Mouse (Mus musculus) erythroblast, embryonic 14.5 days (primary cell): ENCODE results near the gene Fgfr2. TPM values are rescaled to one million over a fixed set of nuclear protein-coding genes. Genes with fewer than 3 reads are reported as not detected.

Experiments used
- H3K27me3 ChIP-seq: 2 replicates; pipeline ENCODE4 v1.6.1; 2012; ENCODE audit warnings: inconsistent platforms; ENCODE audit not compliant: control insufficient read depth
- H3K36me3 ChIP-seq: 2 replicates; pipeline ENCODE4 v1.6.1; 2012; ENCODE audit warnings: mild to moderate bottlenecking, inconsistent platforms; ENCODE audit not compliant: control insufficient read depth
- H3K4me1 ChIP-seq: 2 replicates; pipeline ENCODE4 v1.6.1; 2012; ENCODE audit warnings: inconsistent platforms; ENCODE audit not compliant: control insufficient read depth
- H3K4me3 ChIP-seq: replicated peaks from 2 replicates; pipeline ENCODE3; 2012; ENCODE audit warnings: moderate library complexity, mild to moderate bottlenecking, inconsistent platforms
- H3K9me3 ChIP-seq: 2 replicates; pipeline ENCODE4 v1.6.1; 2012; ENCODE audit warnings: low read length, inconsistent platforms, mixed read lengths; ENCODE audit not compliant: control insufficient read depth
- GATA1 ChIP-seq: IDR thresholded peaks from 2 replicates; pipeline ENCODE4 v1.6.1; 2012; ENCODE audit warnings: low read length, inconsistent platforms, mixed read lengths
- TAL1 ChIP-seq: IDR thresholded peaks from 3 replicates; pipeline ENCODE4 v1.6.1; 2012; ENCODE audit warnings: low read length, inconsistent platforms, mixed read lengths
- polyA plus RNA-seq: library from polyadenylated mRNA; stranded (reverse); fragments of >175 nt; gene quantifications from 2 replicates; pipeline ENCODE4 v1.2.3, GENCODE M21; 2012

Gene Fgfr2
- polyA plus RNA-seq, 1 experiment = not detected

DNA sequence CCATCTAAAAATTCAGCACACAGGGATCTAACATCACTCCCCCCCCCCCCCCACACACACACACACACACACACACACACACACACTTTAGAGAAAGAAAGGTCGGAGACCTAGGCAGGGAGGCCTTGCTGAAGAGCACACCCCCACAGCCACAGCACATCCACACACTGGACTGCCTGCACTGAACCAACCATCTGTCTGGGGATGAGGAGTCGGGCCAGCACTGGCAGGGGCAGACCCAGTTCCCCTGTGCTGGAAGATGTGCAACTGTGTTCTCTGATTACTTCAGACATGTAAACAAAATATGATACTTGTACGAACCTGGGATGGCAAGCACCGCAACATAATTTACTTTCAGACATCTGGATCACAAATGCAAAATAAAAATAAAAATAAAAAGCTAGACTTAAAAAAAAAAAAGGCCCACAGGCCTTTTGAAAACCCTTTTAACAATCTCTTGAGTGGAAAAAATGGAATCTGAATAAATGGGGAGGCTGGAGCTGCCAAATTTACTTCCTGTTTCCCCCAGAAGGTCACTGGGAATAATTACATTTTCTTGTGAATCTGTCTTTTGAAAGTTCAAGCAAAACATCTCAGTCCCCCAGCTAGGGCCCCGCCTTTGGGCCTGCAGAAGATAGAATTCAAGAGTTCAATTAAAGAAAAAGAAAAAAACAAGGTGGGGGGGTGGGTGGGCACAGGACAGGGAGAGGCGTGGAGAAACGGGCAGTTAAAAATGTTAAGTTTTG lies 314.9 kb downstream of the Fgfr2 start:
- Histone ChIP-seq H3K4me3 (no peak overlapping the region), H3K9me3 (no peaks in the 10 kb centered on the region), H3K36me3 (peaks cover 20% of the 10 kb centered on the region), H3K27me3 (peaks cover 13% of the 10 kb centered on the region), H3K4me1 (peaks cover 96% of the 10 kb centered on the region)
- TF ChIP-seq GATA1 (no peak), TAL1 (no peak)

- H3K36me3 ChIP-seq = peaks cover 29% of the 10 kb centered on the region
Measured at GRCm38 (mm10) chr7:132806926-132807857, 316.0 kb downstream of the Fgfr2 start.

DNA sequence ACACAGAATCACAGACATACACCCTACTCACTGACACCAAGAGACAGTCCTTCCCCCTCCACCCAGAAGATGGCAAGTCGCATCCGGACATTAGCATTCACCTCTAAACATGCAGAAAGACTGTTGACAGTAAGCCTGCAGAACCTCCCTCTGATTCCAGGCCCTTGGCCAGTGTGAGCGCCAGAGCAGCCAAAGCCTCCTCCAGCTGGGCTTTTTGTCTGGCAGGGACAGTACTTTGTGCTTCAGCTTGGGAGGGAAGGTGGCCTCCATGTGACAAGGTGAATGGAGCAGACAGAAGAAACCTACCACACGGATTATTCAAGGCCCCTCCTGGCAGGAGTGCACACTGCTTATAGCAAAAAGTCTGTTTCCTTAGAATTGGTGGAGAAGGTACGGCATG lies 316.9 kb downstream of the Fgfr2 start:
- H3K27me3 ChIP-seq = no peaks in the 10 kb centered on the region
- H3K4me1 ChIP-seq = peaks cover 93% of the 10 kb centered on the region
- H3K9me3 ChIP-seq = no peaks in the 10 kb centered on the region
- TF ChIP-seq TAL1 = no peak
- TF ChIP-seq GATA1 = no peak
- H3K36me3 ChIP-seq = peaks cover 34% of the 10 kb centered on the region
- H3K4me3 ChIP-seq = no peak overlapping the region

More at GRCm38 (mm10) chr7:132806926-132807857, 316.0 kb downstream of the Fgfr2 start:
- H3K9me3 ChIP-seq = no peaks in the 10 kb centered on the region
- H3K27me3 ChIP-seq = peaks cover 3% of the 10 kb centered on the region
- peaks cover 95% of the 10 kb centered on the region for H3K4me1 ChIP-seq
- TF ChIP-seq TAL1 (no peak), GATA1 (no peak)
- H3K4me3 ChIP-seq = no peak overlapping the region

GRCm38 (mm10) chr7:132804951-132805350 lies 318.2 kb downstream of the Fgfr2 start:
- peaks cover 84% of the 10 kb centered on the region for H3K4me1 ChIP-seq
- peak overlapping the region; percentile 1 for H3K4me3 ChIP-seq
- TF ChIP-seq TAL1 (no peak), GATA1 (no peak)

GRCm38 (mm10) chr7:132804461-132804860 lies 318.7 kb downstream of the Fgfr2 start:
- no peaks in the 10 kb centered on the region for H3K9me3 ChIP-seq
- TF ChIP-seq TAL1 = no peak
- no peak for TF ChIP-seq GATA1
- peaks cover 37% of the 10 kb centered on the region for H3K36me3 ChIP-seq
- no peak overlapping the region for H3K4me3 ChIP-seq
- peaks cover 84% of the 10 kb centered on the region for H3K4me1 ChIP-seq
- H3K27me3 ChIP-seq = no peaks in the 10 kb centered on the region

More at GRCm38 (mm10) chr7:132804951-132805350, 318.2 kb downstream of the Fgfr2 start:
- Histone ChIP-seq H3K36me3 (peaks cover 34% of the 10 kb centered on the region), H3K27me3 (no peaks in the 10 kb centered on the region), H3K9me3 (no peaks in the 10 kb centered on the region)

DNA sequence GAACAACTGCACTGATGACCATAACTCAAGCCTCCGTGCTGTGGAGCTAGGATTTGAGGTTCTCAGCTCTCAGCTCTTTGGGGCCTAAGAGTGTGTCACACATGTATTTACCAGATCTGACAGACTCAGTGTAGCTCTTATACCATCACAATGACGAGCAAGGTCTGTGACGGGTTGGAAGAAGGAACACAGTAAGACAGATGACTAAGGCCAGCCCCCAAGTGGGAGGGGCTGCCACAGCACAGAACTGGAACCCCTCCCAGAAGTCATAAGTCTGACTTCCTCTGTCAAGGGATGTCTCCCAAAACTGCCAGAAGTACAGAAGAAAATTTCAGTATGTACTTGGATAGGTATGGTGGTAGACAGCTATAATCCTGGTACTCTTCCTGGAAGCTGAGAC lies 319.2 kb downstream of the Fgfr2 start:
- no peak for TF ChIP-seq TAL1
- TF ChIP-seq GATA1 = no peak
- peaks cover 81% of the 10 kb centered on the region for H3K4me1 ChIP-seq
- H3K4me3 ChIP-seq = no peak overlapping the region
- peaks cover 37% of the 10 kb centered on the region for H3K36me3 ChIP-seq
- H3K27me3 ChIP-seq = no peaks in the 10 kb centered on the region
- no peaks in the 10 kb centered on the region for H3K9me3 ChIP-seq

DNA sequence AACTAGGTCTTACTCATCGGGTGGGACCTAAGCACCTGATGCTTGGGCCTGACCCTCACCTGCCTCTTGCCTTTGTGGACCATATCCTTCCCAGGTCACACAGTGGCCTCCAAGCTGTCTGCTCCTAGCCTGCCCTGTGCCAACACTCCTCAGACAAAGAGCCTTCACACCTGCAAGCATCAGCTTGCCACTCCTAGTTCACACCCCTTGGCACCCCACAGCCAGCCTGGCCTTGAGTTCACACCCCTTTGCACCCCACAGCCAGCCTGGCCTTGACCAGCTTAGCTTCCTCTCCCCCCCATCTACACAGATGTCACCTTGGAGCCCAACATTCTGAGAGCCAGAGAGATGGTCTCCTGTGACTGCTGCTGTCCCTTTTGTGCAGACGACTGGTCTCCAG lies 319.8 kb downstream of the Fgfr2 start:
- peaks cover 75% of the 10 kb centered on the region for H3K4me1 ChIP-seq
- H3K36me3 ChIP-seq = peaks cover 40% of the 10 kb centered on the region
- no peaks in the 10 kb centered on the region for H3K9me3 ChIP-seq
- TF ChIP-seq TAL1 (no peak), GATA1 (no peak)
- no peak overlapping the region for H3K4me3 ChIP-seq
- no peaks in the 10 kb centered on the region for H3K27me3 ChIP-seq

- TF ChIP-seq TAL1 = no peak
- Histone ChIP-seq H3K4me1 (peaks cover 72% of the 10 kb centered on the region), H3K4me3 (no peak overlapping the region), H3K9me3 (no peaks in the 10 kb centered on the region), H3K27me3 (no peaks in the 10 kb centered on the region), H3K36me3 (peaks cover 38% of the 10 kb centered on the region)
Measured at GRCm38 (mm10) chr7:132802691-132803090, 320.5 kb downstream of the Fgfr2 start.

GRCm38 (mm10) chr7:132802066-132802465 lies 321.1 kb downstream of the Fgfr2 start:
- Histone ChIP-seq H3K27me3 (no peaks in the 10 kb centered on the region), H3K36me3 (peaks cover 37% of the 10 kb centered on the region), H3K4me3 (no peak overlapping the region), H3K9me3 (no peaks in the 10 kb centered on the region), H3K4me1 (peaks cover 66% of the 10 kb centered on the region)
- no peak for TF ChIP-seq TAL1
- TF ChIP-seq GATA1 = no peak
